Mouse (Mus musculus): ENCODE data around the gene Il4i1.

GRCm38 (mm10) chr7:44852259-44853027 is 36.3 kb downstream of the Il4i1 start:
- TF ChIP-seq CTCF (IDR thresholded peaks at IDR 0.05; ENCODE audit: low read depth, low read length) (no peak), POLR2A (IDR thresholded peaks at IDR 0.05; ENCODE audit: borderline replicate concordance, low read depth, low read length) (no peak)
